Mouse (Mus musculus) liver, adult 2 months (tissue): ENCODE measurements around the gene Nfkb1. TPM values are rescaled to one million over a fixed set of nuclear protein-coding genes. Genes with fewer than 3 reads are reported as not detected.

ENCODE experiments used
- DNase-seq: peaks from one replicate; pipeline ENCODE4 v3.0.0-alpha.2; 2011; ENCODE audit warnings: low read depth, low spot score; ENCODE audit errors: extremely low read depth
- H3K27ac ChIP-seq: fragments of 200-500 bp; replicated peaks from 2 replicates; pipeline ENCODE4 v1.5.1; 2012; ENCODE audit warnings: low read depth, mild to moderate bottlenecking, control low read depth, inconsistent platforms, low read length; ENCODE audit not compliant: insufficient read depth
- H3K27me3 ChIP-seq: fragments of 200-500 bp; 2 replicates; pipeline ENCODE4 v1.6.1; 2012; ENCODE audit warnings: mild to moderate bottlenecking, moderate library complexity, low read length, inconsistent platforms; ENCODE audit not compliant: control insufficient read depth, insufficient read depth
- H3K36me3 ChIP-seq: fragments of 200-500 bp; 2 replicates; pipeline ENCODE4 v1.6.1; 2012; ENCODE audit warnings: low read length, inconsistent platforms; ENCODE audit not compliant: control insufficient read depth, insufficient read depth
- H3K4me1 ChIP-seq: fragments of 200-500 bp; 2 replicates; pipeline ENCODE4 v1.6.1; 2011; ENCODE audit warnings: low read length; ENCODE audit not compliant: control insufficient read depth, insufficient read depth
- H3K4me3 ChIP-seq: fragments of 200-500 bp; 2 replicates; pipeline ENCODE4 v1.5.1; 2011; ENCODE audit warnings: low read depth, mild to moderate bottlenecking, control low read depth, low read length, moderate library complexity; ENCODE audit not compliant: insufficient read depth
- H3K79me2 ChIP-seq: fragments of 200-500 bp; 2 replicates; pipeline ENCODE4 v1.6.1; 2012; ENCODE audit warnings: inconsistent platforms, mild to moderate bottlenecking, low read length, moderate library complexity; ENCODE audit not compliant: control insufficient read depth, insufficient read depth
- H3K9ac ChIP-seq: fragments of 200-500 bp; 2 replicates; pipeline ENCODE4 v1.6.1; 2012; ENCODE audit warnings: low read depth, mild to moderate bottlenecking, control low read depth, inconsistent platforms, low read length
- CTCF ChIP-seq: fragments of 200-500 bp; IDR thresholded peaks from 2 replicates; pipeline ENCODE4 v1.5.1; 2011; ENCODE audit warnings: low read depth, low read length, control low read depth
- POLR2A ChIP-seq: fragments of 200-500 bp; IDR thresholded peaks from 2 replicates; pipeline ENCODE4 v1.6.1; 2011; ENCODE audit warnings: low read length, control low read depth; ENCODE audit not compliant: insufficient read depth; ENCODE audit errors: extremely low read depth
- WGBS: fragments of 180-500 bp; shearing (Covaris S2); methylation state at CpG from one replicate; pipeline ENCODE4 v1.1.7; 2018; 5-methylcytosine and 5-hydroxymethylcytosine counted together
- polyA plus RNA-seq: library from polyadenylated mRNA; depleted of rRNA; stranded (reverse); fragments of >200 nt; gene quantifications from 2 replicates; pipeline ENCODE4 v1.2.3, GENCODE M21; 2012
- total RNA-seq: library from RNA; depleted of rRNA; stranded (reverse); fragments of >200 nt; gene quantifications from 2 replicates; pipeline ENCODE4 v1.2.3, GENCODE M21; 2014

Gene Nfkb1
- total and polyA plus RNA-seq, 2 experiments = 19.5 to 24.5 TPM

DNA sequence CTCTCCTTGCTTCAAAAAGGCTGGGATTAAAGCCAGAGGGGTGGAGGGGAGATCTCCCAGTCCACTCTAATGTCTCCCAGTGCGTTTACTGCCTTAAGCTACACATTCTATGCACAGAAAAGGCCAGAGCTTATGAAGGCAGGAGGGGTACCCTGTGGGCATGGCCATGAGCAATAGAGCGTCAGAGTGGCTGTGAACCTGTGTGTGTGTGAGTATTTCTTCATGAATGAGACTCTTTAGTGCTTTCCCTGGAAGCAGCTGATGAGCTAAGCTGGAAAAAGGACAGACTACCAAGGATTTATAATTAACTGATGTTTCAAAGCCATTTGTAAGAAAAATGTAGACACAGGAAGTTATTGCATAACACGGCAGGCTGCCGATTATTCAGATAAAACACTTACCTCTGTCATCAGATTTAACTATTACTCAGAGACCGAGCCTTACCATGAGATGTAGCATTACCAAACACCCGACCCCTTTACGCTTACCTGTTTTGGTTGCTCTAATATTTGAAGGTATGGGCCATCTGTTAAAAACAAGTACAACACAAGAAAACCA lies 32.7 kb downstream of the Nfkb1 start:
- H3K9ac ChIP-seq = no peak overlapping the region
- WGBS = 37% methylated on average over 7 of the region's 7 CpGs
- peaks cover 35% of the 10 kb centered on the region for H3K36me3 ChIP-seq
- TF ChIP-seq CTCF (no peak), POLR2A (no peak)
- DNase-seq = peak; percentile 71
- H3K27ac ChIP-seq = no peak overlapping the region
- H3K79me2 ChIP-seq = no peaks in the 10 kb centered on the region
- no peaks in the 10 kb centered on the region for H3K27me3 ChIP-seq
- H3K4me3 ChIP-seq = no peak overlapping the region
- peaks cover 4% of the 10 kb centered on the region; the same call in 1 of the 2 replicates for H3K4me1 ChIP-seq

DNA sequence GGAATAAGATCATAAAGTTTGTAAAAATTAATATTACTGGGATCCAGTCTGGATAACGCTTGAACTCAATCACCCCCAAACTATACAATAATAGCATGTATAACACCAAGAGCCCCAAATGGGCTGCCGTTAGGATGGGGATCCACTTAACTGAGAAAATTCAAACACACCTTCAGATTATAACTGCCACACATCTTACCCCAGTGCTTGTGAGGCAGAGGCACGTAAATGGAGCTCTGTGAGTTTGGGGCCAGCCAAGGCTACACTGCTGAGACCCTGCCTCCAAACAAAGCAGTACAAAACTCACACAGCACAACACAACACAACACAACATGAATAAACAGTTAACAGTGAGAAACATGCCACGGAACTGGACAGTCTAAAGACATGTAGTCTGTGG lies 35.2 kb downstream of the Nfkb1 start:
- Histone ChIP-seq H3K9ac (no peak overlapping the region), H3K79me2 (no peaks in the 10 kb centered on the region), H3K36me3 (peaks cover 20% of the 10 kb centered on the region), H3K4me1 (peaks cover 4% of the 10 kb centered on the region; the same call in 1 of the 2 replicates), H3K27me3 (no peaks in the 10 kb centered on the region), H3K27ac (no peak overlapping the region), H3K4me3 (no peak overlapping the region)
- TF ChIP-seq CTCF (no peak), POLR2A (no peak)
- DNase-seq = no peak
- 95% methylated on average over 4 of the region's 4 CpGs for WGBS

DNA sequence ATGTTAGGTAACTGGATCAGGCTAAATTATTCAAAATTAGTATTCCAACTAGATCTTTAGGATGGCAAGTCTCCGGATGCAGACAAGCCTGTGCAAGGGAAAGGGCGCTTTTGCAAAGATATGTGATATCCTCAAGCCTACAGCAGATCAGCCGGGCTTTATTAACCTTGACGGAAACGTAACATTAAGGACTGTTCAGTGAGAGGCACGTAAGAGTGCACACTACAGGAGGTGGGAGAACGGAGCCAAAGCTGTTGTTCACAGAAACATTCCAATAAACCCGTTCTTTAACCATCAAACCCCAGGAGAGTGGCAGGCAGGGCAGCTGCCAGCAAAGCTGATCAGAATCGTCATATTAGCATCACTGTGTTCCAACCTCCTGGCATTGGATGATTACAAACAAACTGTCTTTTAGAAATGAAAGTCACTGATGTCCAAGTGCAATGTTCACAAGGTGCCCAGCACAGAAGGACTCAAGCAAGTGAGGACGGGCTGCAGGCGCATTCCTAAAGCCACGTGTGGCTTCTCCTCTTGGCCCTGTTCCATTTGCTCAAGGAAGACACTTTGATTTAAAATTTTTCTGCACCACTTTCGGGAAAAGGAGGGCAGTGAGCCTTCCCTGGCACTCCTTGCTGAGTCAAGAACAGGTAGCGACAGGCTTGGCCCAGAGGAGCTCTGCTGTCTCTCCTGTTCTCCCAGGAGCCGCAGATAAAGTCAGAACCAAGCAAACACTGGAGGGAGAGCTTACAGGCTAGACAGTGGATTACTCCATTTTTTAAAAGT lies 40.4 kb downstream of the Nfkb1 start:
- Histone ChIP-seq H3K36me3 (peaks cover 21% of the 10 kb centered on the region), H3K27ac (no peak overlapping the region), H3K4me1 (no peaks in the 10 kb centered on the region), H3K9ac (no peak overlapping the region), H3K27me3 (no peaks in the 10 kb centered on the region), H3K4me3 (no peak overlapping the region), H3K79me2 (no peaks in the 10 kb centered on the region; the same call in 1 of the 2 replicates)
- 93% methylated on average over 15 of the region's 15 CpGs for WGBS
- TF ChIP-seq POLR2A (no peak), CTCF (no peak)
- DNase-seq = no peak

DNA sequence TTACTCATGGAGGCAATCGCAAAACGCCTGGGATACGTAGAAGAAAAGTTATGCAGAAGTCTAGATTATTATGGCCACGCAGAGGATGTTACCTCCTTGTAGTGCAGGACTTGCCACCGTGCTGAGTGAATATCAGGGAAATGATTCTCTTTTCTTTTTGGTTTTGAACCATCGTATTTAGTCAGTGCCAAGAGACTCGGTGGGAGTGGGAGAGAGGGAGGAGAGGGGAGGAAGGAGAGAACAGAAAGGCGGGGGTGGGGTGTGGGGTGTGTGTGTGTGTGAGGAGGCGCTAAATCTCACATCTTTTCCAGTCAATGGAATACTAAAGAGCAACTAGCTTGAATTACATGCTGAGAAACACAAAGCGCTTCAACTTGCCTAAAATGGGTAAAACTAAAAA lies 41.5 kb downstream of the Nfkb1 start:
- TF ChIP-seq POLR2A (no peak), CTCF (no peak)
- WGBS = 93% methylated on average over 10 of the region's 10 CpGs
- no peaks in the 10 kb centered on the region; the same call in 1 of the 2 replicates for H3K79me2 ChIP-seq
- no peak overlapping the region for H3K4me3 ChIP-seq
- peaks cover 18% of the 10 kb centered on the region for H3K36me3 ChIP-seq
- H3K9ac ChIP-seq = no peak overlapping the region
- no peaks in the 10 kb centered on the region for H3K4me1 ChIP-seq
- no peak for DNase-seq
- no peaks in the 10 kb centered on the region for H3K27me3 ChIP-seq
- no peak overlapping the region for H3K27ac ChIP-seq

DNA sequence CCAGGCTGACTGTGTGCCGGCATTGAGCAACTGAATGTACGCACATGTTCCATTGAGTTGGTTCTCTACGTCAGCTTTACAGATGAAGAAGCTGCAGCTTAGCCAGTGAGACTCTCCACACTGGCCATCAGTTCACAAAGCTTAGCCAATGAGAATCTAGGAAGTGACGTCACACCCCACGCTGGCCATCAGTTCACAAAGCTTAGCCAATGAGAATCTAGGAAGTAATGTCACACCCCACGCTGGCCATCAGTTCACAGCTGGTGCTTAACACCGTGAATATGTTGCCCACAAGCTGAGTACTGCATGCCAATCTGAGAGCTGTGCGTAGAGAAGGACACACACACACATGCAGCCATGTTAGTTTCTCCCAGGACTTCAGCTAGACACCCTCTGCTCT lies 42.8 kb downstream of the Nfkb1 start:
- no peak overlapping the region for H3K27ac ChIP-seq
- no peaks in the 10 kb centered on the region; the same call in 1 of the 2 replicates for H3K79me2 ChIP-seq
- H3K27me3 ChIP-seq = no peaks in the 10 kb centered on the region
- no peak overlapping the region for H3K4me3 ChIP-seq
- WGBS = 96% methylated on average over 8 of the region's 8 CpGs
- DNase-seq = no peak
- no peaks in the 10 kb centered on the region for H3K4me1 ChIP-seq
- H3K36me3 ChIP-seq = peaks cover 17% of the 10 kb centered on the region
- no peak for TF ChIP-seq CTCF
- no peak for TF ChIP-seq POLR2A
- no peak overlapping the region for H3K9ac ChIP-seq

DNA sequence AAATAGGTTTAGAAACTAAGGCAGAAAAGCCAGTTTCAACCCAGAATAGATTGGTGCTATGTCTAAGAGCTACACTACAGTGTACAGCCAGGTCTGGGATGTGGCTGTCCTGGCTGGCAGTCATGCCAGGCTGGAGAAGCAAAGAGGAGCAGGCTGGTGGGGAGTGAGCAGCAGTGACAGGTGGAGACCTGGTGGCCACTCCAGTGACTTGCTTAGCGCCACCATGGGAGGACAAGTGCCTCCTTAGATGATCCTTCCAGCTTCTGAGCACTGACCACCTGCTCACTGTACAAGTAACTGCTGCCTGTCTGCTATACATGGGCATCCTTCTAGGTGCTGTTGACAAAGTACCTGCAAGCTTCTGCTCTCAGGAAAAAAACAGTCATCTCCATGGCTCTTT lies 44.7 kb downstream of the Nfkb1 start:
- no peaks in the 10 kb centered on the region for H3K27me3 ChIP-seq
- H3K9ac ChIP-seq = no peak overlapping the region
- peaks cover 21% of the 10 kb centered on the region for H3K36me3 ChIP-seq
- H3K4me1 ChIP-seq = no peaks in the 10 kb centered on the region
- H3K79me2 ChIP-seq = no peaks in the 10 kb centered on the region; the same call in 1 of the 2 replicates
- H3K27ac ChIP-seq = no peak overlapping the region
- no peak for DNase-seq
- 100% methylated on average over 1 of the region's 1 CpGs for WGBS
- H3K4me3 ChIP-seq = no peak overlapping the region
- TF ChIP-seq CTCF (no peak), POLR2A (no peak)
